Mouse (Mus musculus): ENCODE measurements around the gene Cpsf3.

DNA sequence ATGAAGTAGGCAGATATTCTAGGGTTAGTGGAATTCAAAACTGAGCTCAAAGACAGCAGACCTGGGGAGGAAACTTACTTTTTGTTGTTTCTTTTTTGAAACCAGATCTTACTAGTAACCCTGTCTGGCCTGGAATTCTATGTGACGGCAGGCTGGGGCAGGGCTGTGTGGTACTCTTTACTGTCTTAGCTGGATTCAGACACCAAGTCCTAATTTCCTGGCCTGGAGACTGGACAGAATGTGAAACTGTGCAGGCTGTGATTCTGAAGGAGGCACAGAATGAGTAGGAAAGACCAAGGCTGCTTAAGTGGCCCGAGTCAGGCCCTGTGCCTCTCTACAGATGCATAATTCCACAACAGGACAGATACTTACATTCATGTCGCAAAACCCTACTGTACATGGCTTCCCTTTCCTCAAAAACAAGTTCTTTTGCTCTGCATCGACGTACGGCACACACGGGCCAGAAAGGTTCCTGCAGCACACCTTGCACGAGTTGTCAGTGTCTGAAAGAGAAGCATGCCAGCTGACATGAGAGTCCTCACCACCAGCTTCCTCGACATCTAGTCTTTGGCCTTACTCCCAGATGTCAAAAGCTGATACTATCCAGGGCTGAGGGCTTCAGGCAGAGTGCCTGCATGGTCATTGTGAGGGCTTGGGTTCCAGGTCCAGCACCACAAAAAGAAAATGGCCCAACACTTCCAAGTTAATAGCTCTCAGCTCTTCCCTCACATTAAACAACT is 44.6 kb downstream of the Cpsf3 start:
- TF ChIP-seq CTCF (IDR thresholded peaks at IDR 0.05; ENCODE audit: insufficient read depth, low read depth, low read length) (no peak), POLR2A (IDR thresholded peaks at IDR 0.05; ENCODE audit: insufficient read depth, low read depth, low read length) (no peak)

All from olfactory bulb, adult 2 months (tissue).